Mouse (Mus musculus) limb, embryonic 15.5 days (tissue): ENCODE measurements around the gene Baz1b. TPM values are rescaled to one million over a fixed set of nuclear protein-coding genes. Genes with fewer than 3 reads are reported as not detected.
A peak's percentile ranks its signal among the peaks of the same experiment; 100 is the strongest.

Experiments
- ATAC-seq: fragments of 200-750 bp; cut with Nextera tagmentation; 2 replicates; pipeline ENCODE4 v1.8.0; 2017; ENCODE audit warnings: low read depth, moderate TSS enrichment; ENCODE audit not compliant: insufficient number of reproducible peaks, low FRiP score, low TSS enrichment
- H3K27ac ChIP-seq: fragments of 300-500 bp; sonication (generic); 2 replicates; pipeline ENCODE4 v1.5.1; 2015; ENCODE audit warnings: moderate library complexity, mild to moderate bottlenecking, inconsistent platforms
- H3K27me3 ChIP-seq: fragments of 300-500 bp; sonication (generic); 2 replicates; pipeline ENCODE4 v1.6.1; 2015; ENCODE audit warnings: inconsistent platforms
- H3K36me3 ChIP-seq: fragments of 300-500 bp; sonication (generic); 2 replicates; pipeline ENCODE4 v1.6.1; 2015; ENCODE audit warnings: inconsistent platforms
- H3K4me1 ChIP-seq: fragments of 300-500 bp; sonication (generic); 2 replicates; pipeline ENCODE4 v1.6.1; 2015; ENCODE audit warnings: inconsistent platforms
- H3K4me2 ChIP-seq: fragments of 300-500 bp; sonication (generic); 2 replicates; pipeline ENCODE4 v1.6.1; 2015; ENCODE audit warnings: mild to moderate bottlenecking, inconsistent platforms
- H3K4me3 ChIP-seq: fragments of 300-500 bp; sonication (generic); 2 replicates; pipeline ENCODE4 v1.5.1; 2015; ENCODE audit warnings: mild to moderate bottlenecking, inconsistent platforms
- H3K9ac ChIP-seq: fragments of 300-500 bp; sonication (generic); 2 replicates; pipeline ENCODE4 v1.6.1; 2015; ENCODE audit warnings: inconsistent platforms
- H3K9me3 ChIP-seq: fragments of 300-500 bp; sonication (generic); 2 replicates; pipeline ENCODE4 v1.6.1; 2016; ENCODE audit warnings: inconsistent platforms
- WGBS: fragments of 180-500 bp; shearing (Covaris S2); methylation state at CpG from one replicate; pipeline ENCODE4 v1.1.7; 2015; 5-methylcytosine and 5-hydroxymethylcytosine counted together
- polyA plus RNA-seq: library from polyadenylated mRNA; unstranded; fragments of >200 nt; fragmentation: Nextera tagmentation; extraction: Ambion mirVana; gene quantifications from 2 replicates; pipeline ENCODE4 v1.2.1, GENCODE M21; 2015

Baz1b gene
- polyA plus RNA-seq, 1 experiment from 2014 or later = 38.4 TPM

DNA sequence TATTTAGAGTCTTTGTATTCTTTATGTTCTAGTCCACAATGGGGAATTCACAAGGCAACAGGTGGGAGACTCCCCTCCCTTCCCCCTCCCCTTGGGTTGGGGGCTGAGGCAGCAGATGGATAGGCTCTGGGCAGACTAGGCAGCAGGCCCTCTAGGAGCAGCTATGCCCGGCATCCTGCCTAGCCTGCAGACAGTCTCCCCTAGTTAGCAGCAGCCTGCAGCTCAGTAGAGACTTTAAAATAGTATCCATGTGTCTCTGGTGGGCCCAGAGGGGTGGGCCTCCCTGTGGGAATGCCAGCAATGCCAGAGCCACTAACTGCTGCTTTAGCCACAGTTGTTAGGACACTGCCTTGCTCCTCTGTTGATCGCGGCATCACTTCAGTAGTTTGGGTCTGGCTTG is 55.5 kb downstream of the Baz1b start:
- no peak overlapping the region for H3K4me2 ChIP-seq
- no peaks in the 10 kb centered on the region for H3K9me3 ChIP-seq
- H3K27ac ChIP-seq = no peak overlapping the region
- H3K36me3 ChIP-seq = peaks cover 94% of the 10 kb centered on the region
- H3K9ac ChIP-seq = no peak overlapping the region
- ATAC-seq = no peak; the same call in 1 of the 2 replicates
- H3K4me1 ChIP-seq = peaks cover 14% of the 10 kb centered on the region
- WGBS = 87% methylated on average over 3 of the region's 3 CpGs
- no peak overlapping the region for H3K4me3 ChIP-seq
- H3K27me3 ChIP-seq = no peaks in the 10 kb centered on the region

DNA sequence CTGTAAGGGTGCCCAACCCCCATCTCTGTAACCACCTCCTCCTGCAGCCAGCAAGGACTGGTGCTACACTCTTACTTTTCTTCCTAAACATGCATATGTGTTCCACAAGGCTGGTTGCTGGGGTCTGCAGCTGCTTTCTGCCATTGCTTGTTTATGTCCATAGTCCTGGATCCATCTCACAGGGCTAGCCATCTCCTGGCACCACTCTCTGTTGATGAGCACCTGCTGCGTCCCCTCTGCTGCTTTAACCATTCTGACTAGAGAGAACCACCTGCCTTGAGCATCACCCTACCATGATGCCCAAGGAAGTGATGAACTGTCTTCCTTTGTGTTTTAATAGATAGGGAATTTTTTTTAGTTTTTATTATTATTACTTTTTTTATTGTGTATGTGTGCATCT is 56.1 kb downstream of the Baz1b start:
- Histone ChIP-seq H3K36me3 (peaks cover 88% of the 10 kb centered on the region), H3K9ac (no peak overlapping the region), H3K9me3 (no peaks in the 10 kb centered on the region), H3K4me1 (peaks cover 14% of the 10 kb centered on the region), H3K27me3 (no peaks in the 10 kb centered on the region), H3K4me3 (no peak overlapping the region), H3K4me2 (no peak overlapping the region), H3K27ac (peak overlapping the region; percentile 54; the same call in 1 of the 2 replicates)
- WGBS = 96% methylated on average over 1 of the region's 1 CpGs
- no peak for ATAC-seq

DNA sequence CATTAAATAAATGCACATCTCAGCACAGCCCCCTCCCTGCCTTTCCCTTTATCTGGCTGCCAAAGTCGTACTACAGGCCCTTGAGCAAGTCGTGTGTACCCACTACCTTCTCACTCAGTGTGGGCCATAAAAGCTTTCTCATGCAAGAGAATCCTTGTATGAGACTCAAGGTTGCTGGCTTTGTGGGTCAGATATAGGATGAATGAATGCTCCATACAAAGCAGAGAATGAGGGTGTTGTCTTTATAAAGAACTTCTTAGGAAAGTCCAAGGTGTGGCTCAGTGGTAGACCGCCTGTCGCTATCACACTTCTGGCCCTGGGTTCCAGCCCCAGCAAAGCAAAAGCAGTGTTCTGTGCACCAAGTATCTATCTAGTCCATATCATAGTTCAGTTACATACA is 59.5 kb downstream of the Baz1b start:
- H3K4me2 ChIP-seq = no peak overlapping the region
- peaks cover 33% of the 10 kb centered on the region for H3K4me1 ChIP-seq

DNA sequence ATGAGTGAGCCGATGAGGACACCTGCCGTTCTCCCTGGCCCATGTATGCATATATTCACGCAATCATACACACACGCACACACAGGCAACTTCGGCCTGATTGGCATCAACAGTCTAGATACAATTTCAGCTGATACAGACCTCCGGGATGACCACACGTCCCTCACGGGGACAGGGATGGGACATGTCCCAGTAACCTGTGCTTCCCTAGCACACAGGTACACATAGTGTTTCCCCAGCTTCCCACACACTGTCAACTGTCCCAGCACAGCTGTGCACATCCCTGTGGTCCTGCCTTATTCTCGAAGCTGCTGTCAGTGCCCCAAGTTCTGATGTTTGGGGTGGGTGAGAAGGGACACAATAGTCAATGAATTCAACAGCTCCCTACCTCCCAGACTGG is 60.3 kb downstream of the Baz1b start:
- H3K4me2 ChIP-seq = peak overlapping the region; percentile 99
- no peak overlapping the region for H3K9ac ChIP-seq
- H3K4me1 ChIP-seq = peaks cover 33% of the 10 kb centered on the region
- H3K27me3 ChIP-seq = peaks cover 24% of the 10 kb centered on the region
- H3K36me3 ChIP-seq = peaks cover 49% of the 10 kb centered on the region
- no peak overlapping the region for H3K27ac ChIP-seq
- ATAC-seq = no peak
- 69% methylated on average over 9 of the region's 9 CpGs for WGBS
- H3K9me3 ChIP-seq = no peaks in the 10 kb centered on the region
- peak overlapping the region; percentile 68 for H3K4me3 ChIP-seq

More for the DNA sequence above, 59.5 kb downstream of the Baz1b start:
- Histone ChIP-seq H3K27ac (no peak overlapping the region), H3K9ac (no peak overlapping the region), H3K9me3 (no peaks in the 10 kb centered on the region), H3K27me3 (peaks cover 24% of the 10 kb centered on the region), H3K4me3 (no peak overlapping the region), H3K36me3 (peaks cover 57% of the 10 kb centered on the region)
- ATAC-seq = no peak
- 63% methylated on average over 4 of the region's 4 CpGs for WGBS

DNA sequence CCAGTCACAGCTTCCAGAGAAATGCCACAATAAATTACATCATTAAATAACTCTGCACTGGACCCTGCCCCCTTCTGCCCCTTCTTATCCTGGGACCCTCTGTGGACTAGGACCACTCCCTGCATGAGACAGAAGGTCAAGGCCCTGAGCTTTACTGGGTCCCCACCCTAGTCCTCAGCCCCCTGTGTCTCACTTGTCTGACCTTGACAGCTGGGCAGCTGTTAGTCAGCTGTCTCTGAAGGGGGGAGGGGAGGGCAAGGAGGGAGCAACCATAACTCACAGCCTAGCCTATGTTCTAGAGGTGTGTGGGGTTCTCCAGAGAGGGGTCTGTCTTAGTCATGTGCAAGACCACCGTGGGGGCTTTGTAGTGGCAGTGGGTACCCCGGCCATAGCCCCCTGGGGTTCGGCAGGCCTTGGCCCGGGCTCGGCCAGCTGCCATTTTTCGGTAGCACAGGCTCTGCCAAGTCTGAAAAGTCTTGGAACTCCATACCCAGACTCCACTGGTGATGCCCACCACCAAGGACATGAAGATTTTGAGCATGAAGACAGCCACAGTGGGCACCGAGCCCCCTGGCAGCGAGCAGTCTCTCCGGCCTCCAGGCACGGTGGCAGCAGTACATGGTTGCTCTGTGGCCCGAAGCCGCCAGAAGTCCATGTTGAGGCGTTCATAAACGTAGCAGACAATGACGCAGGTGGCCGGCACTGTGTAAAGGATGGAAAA is 62.1 kb downstream of the Baz1b start:
- Histone ChIP-seq H3K27ac (no peak overlapping the region), H3K27me3 (peaks cover 24% of the 10 kb centered on the region), H3K4me2 (peak overlapping the region; percentile 99), H3K36me3 (peaks cover 32% of the 10 kb centered on the region), H3K9me3 (no peaks in the 10 kb centered on the region), H3K4me3 (peak overlapping the region; percentile 68), H3K4me1 (peaks cover 43% of the 10 kb centered on the region), H3K9ac (peak overlapping the region; percentile 7; the same call in 1 of the 2 replicates)
- WGBS = 80% methylated on average over 16 of the region's 16 CpGs
- ATAC-seq = 0 out of 2 replicates have a peak, but pooled peaks have one; percentile 22

DNA sequence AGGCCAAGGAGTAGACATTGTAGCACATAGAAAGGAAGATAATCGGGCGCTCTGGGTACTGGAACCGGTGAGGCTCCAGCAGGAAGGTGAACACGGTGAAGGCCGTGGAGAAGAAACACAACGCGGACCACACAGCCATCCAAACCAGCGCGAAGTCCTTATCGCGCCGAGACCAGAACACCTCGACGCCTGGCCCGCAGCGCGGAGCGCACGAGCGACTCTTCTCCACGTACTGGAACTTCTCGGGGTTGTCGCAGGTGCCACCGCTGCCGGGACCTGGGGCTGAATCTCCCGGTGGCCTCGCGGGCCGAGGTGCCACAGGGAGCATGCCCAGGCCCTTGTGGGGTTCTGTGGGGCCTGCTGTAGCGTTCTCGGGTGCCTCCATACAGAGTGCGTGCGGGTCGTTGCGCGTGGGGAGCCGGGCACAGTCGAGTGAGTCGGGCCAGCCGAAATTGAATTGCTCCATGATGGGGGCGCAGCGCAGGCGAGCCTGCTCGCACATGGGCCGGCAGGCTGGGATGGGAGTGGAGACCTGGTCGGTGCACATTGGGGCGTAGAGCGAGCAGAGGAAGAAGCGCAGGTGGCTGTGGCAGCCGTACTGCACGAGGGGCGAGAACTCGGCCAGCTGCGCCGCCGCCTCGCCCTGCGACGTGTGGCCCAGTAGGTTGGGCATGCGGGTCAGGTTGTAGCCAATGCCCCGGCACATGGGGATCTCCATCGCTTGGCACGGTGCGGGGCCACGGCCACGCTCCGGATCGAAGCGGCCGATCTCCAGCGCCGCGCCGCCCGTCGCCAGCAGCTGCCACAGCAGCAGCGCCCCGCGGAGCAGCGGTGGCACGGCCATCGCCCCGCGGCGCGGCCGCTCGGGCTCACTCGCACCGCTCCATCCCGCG is 63.4 kb downstream of the Baz1b start:
- peak overlapping the region; percentile 68 for H3K4me3 ChIP-seq
- peak overlapping the region; percentile 99 for H3K4me2 ChIP-seq
- 2% methylated on average over 89 of the region's 92 CpGs for WGBS
- H3K36me3 ChIP-seq = peaks cover 19% of the 10 kb centered on the region
- H3K27me3 ChIP-seq = peaks cover 24% of the 10 kb centered on the region
- H3K9me3 ChIP-seq = no peaks in the 10 kb centered on the region
- peak overlapping the region; percentile 66 for H3K9ac ChIP-seq
- ATAC-seq = peak; percentile 15; the same call in 1 of the 2 replicates
- peak overlapping the region; percentile 72 for H3K27ac ChIP-seq
- H3K4me1 ChIP-seq = peaks cover 41% of the 10 kb centered on the region

DNA sequence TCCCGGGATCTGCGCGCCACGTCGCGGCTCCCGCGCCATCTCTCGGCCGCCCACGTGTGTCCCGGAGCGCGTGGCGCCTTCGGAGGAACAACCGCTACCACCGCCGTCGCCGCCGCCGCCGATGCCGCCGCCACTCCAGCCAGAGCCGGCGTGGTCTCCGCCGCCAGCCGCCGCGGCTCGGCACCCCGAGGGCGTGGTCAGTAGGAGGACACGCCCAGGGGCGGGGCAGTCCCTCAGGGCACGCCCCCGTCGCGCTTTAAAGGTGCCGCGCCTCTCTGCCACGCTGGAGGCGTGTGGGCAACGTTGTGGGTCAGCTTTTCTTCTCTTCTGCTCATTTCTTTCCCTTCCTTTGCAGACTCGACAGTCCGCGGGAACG is 64.0 kb downstream of the Baz1b start, which contains the start of gene Fzd9:
Fzd9 (minus strand) TSS at position 152 of the 376 bp plus-strand sequence.
- Histone ChIP-seq H3K4me2 (peak within 1 kb of the TSS; percentile 99), H3K27ac (peak within 1 kb of the TSS; percentile 72), H3K9ac (peak within 1 kb of the TSS; percentile 66), H3K4me1 (peaks cover 38% of the 10 kb centered on the region), H3K36me3 (peaks cover 12% of the 10 kb centered on the region), H3K4me3 (peak within 1 kb of the TSS; percentile 68), H3K27me3 (peaks cover 24% of the 10 kb centered on the region), H3K9me3 (no peaks in the 10 kb centered on the region)
- under 1% methylated on average over 49 of the region's 51 CpGs for WGBS
- ATAC-seq = peak; percentile 57

DNA sequence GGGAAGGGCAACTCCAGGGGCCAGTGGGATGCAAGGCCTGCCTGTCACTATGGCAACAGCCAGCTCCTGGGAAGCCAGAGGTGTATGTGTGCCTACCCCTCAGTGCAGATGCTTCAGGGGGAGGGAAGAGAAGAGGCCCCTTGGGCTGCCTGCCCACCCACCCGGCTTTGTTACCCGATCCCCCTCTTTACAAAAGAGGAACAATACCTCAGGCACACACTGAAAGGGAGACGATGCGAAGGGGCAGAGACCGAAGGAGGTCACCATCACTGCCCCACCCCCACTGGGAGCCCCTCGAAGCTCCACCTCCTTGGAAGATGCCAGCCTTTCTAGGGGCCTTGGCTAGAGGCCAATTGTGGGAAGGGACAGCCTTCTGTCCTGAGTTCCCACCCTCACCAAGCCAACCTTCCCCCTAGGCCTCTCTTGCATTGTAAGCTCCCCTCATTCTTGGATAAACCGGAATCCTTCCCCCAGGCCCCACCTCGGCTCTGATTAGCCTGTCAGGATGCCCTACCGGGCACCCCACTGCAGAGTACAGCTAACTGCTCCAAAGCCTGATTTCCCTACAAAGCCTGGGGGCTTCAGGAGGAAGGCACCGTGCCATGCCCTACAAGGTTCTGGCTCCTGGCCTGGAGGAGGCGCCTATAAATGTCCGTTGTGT is 66.8 kb downstream of the Baz1b start:
- H3K9me3 ChIP-seq = no peaks in the 10 kb centered on the region
- no peak overlapping the region for H3K9ac ChIP-seq
- H3K27me3 ChIP-seq = peaks cover 21% of the 10 kb centered on the region
- peaks cover 41% of the 10 kb centered on the region for H3K4me1 ChIP-seq
- no peak overlapping the region for H3K4me3 ChIP-seq
- peak overlapping the region; percentile 40 for H3K27ac ChIP-seq
- H3K36me3 ChIP-seq = no peaks in the 10 kb centered on the region
- no peak overlapping the region for H3K4me2 ChIP-seq
- WGBS = 10% methylated on average over 12 of the region's 12 CpGs
- ATAC-seq = no peak

DNA sequence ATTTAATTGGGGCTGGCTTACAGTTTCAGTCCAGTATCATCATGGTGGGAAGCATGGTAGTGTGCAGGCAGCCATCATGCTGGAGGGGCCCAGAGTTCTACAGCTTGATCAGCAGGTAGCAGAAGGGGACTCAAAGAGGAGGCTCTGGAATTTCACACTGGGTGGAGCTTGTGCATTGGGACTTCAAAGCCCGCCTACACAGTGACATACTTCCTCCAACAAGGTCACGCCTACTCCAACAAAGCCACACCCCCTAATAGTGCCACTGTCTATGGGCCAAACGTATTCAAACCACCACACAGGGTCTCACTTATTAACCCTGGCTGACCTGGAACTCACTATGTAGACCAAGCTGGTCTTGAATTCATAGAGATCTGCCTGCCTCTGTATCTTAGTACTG is 69.1 kb downstream of the Baz1b start:
- H3K9ac ChIP-seq = no peak overlapping the region
- H3K36me3 ChIP-seq = no peaks in the 10 kb centered on the region
- no peaks in the 10 kb centered on the region for H3K27me3 ChIP-seq
- WGBS = 79% methylated on average over 3 of the region's 3 CpGs
- no peaks in the 10 kb centered on the region for H3K9me3 ChIP-seq
- no peak overlapping the region for H3K27ac ChIP-seq
- peaks cover 33% of the 10 kb centered on the region for H3K4me1 ChIP-seq
- ATAC-seq = no peak
- H3K4me3 ChIP-seq = no peak overlapping the region
- no peak overlapping the region for H3K4me2 ChIP-seq

DNA sequence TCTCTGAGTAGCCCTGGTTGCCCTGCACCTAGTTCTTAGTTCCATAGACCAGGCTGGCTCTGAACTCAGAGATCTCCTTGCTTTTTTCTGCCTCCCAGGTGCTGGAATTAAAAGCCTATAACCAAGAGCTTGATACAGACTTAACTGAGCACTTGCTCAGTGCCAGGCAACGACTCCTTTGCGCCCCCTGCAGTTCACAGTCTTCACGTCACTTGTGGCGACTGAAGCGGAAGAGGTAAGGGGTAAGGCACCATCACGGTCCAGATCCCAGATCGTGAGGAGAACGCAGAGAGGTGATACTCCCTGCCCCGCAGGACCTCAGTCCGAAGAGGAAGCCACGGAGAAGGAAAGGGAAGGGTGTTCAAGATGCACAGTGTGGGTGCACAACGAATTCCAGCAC is 70.5 kb downstream of the Baz1b start:
- Histone ChIP-seq H3K27me3 (no peaks in the 10 kb centered on the region), H3K4me2 (no peak overlapping the region), H3K27ac (peak overlapping the region; percentile 95), H3K4me3 (no peak overlapping the region), H3K9ac (no peak overlapping the region), H3K9me3 (no peaks in the 10 kb centered on the region), H3K4me1 (peaks cover 30% of the 10 kb centered on the region), H3K36me3 (no peaks in the 10 kb centered on the region)
- ATAC-seq = no peak
- WGBS = 80% methylated on average over 12 of the region's 12 CpGs

DNA sequence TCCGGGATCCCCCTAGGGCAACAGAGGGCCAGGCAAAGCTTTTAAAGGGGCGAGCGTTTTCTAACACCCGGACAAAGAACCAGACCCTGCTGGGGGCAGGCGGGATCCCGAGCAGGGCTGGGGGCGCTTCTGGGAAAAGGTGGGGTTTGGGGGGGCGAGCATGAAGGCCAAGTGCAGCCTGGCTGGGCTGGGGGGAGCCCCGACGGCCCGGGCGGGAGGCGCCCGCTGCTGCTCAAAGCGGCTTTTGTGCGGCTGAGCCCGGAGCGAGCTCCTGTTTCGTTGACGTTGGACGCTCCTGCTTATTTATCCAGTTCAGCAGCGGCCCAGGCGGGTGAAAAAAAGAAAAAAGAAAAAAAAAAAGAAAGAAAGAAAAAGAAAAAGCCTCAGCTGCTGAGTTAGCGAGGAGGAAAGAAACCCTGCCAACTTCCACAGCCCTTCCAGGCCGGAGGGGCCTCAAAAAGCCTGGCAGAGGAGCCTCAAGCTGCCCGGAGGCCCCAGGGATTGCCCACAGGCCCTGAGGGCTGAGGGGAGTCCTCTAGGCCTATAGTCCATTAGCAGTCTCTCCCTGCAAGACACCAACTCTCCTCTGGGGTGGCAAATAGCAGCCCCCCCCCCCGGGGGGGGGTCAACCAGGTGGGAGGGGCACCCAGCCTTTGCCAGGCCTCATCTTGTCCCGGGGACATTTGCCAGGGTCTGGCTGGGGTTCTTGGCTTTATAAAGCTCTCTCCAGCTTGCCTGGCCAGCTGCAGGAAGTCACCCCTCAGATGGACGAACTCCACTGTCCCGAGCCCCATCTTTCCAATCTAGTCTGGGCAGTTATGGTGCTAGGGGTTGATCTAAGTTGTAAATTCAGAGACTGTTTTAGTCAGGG is 71.5 kb downstream of the Baz1b start:
- Histone ChIP-seq H3K27ac (peak overlapping the region; percentile 95), H3K4me1 (peaks cover 27% of the 10 kb centered on the region), H3K9ac (no peak overlapping the region), H3K36me3 (no peaks in the 10 kb centered on the region), H3K4me2 (peak overlapping the region; percentile 45), H3K4me3 (peak overlapping the region; percentile 29), H3K9me3 (no peaks in the 10 kb centered on the region), H3K27me3 (no peaks in the 10 kb centered on the region)
- peak; percentile 61 for ATAC-seq
- 27% methylated on average over 30 of the region's 30 CpGs for WGBS
